Mouse (Mus musculus) intestine, embryonic 15.5 days (tissue): ENCODE data around the gene Usp8. TPM values are rescaled to one million over a fixed set of nuclear protein-coding genes. Genes with fewer than 3 reads are reported as not detected.

Experiments used
- ATAC-seq: fragments of 200-750 bp; cut with Nextera tagmentation; 2 replicates; pipeline ENCODE4 v1.8.0; 2017; ENCODE audit warnings: moderate TSS enrichment, moderate library complexity
- H3K27ac ChIP-seq: fragments of 300-500 bp; sonication (generic); 2 replicates; pipeline ENCODE4 v1.5.1; 2015; ENCODE audit warnings: mild to moderate bottlenecking, inconsistent platforms
- H3K27me3 ChIP-seq: fragments of 300-500 bp; sonication (generic); replicated peaks from 2 replicates; pipeline ENCODE4 v1.6.1; 2015; ENCODE audit warnings: inconsistent platforms
- H3K36me3 ChIP-seq: fragments of 300-500 bp; sonication (generic); 2 replicates; pipeline ENCODE4 v1.6.1; 2015; ENCODE audit warnings: inconsistent platforms
- H3K4me1 ChIP-seq: fragments of 300-500 bp; sonication (generic); replicated peaks from 2 replicates; pipeline ENCODE4 v1.6.1; 2015; ENCODE audit warnings: inconsistent platforms
- H3K4me2 ChIP-seq: fragments of 300-500 bp; sonication (generic); replicated peaks from 2 replicates; pipeline ENCODE4 v1.6.1; 2015; ENCODE audit warnings: mild to moderate bottlenecking, inconsistent platforms
- H3K4me3 ChIP-seq: fragments of 300-500 bp; sonication (generic); replicated peaks from 2 replicates; pipeline ENCODE4 v1.5.1; 2015; ENCODE audit warnings: inconsistent platforms
- H3K9ac ChIP-seq: fragments of 300-500 bp; sonication (generic); 2 replicates; pipeline ENCODE4 v1.6.1; 2015; ENCODE audit warnings: inconsistent platforms
- H3K9me3 ChIP-seq: fragments of 300-500 bp; sonication (generic); 2 replicates; pipeline ENCODE4 v1.6.1; 2016; ENCODE audit warnings: inconsistent platforms
- WGBS: fragments of 180-500 bp; shearing (Covaris S2); methylation state at CpG from one replicate; pipeline ENCODE4 v1.1.7; 2015; 5-methylcytosine and 5-hydroxymethylcytosine counted together
- polyA plus RNA-seq: library from polyadenylated mRNA; unstranded; fragments of >200 nt; fragmentation: Nextera tagmentation; extraction: Ambion mirVana; gene quantifications from 2 replicates; pipeline ENCODE4 v1.2.1, GENCODE M21; 2015

Gene Usp8
- polyA plus RNA-seq, 1 experiment from 2014 or later, result 36.9 TPM

DNA sequence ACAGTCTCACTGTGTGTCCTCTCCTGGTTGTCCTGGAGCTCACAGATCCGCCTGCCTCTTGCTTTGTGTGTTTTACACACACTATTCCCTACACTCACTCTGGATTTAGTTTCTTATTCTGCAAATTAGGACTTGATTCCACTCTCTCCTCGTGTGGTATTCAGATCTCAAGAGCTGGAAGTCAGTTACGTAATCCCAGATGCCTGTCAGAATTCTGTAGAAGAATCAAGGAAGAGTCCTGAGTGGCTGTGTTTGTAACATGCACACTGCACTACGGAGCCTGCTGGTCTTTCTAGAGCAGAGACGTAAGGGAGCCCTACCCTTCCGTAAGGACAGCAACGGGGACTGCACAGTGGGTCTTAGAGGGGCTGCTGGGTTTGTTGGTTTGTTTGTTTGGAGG is 52.2 kb downstream of the Usp8 start:
- WGBS, result 92% methylated on average over 7 of the region's 7 CpGs
- no peak overlapping the region for H3K27ac ChIP-seq
- H3K9me3 ChIP-seq, result no peaks in the 10 kb centered on the region
- peaks cover 36% of the 10 kb centered on the region for H3K36me3 ChIP-seq
- ATAC-seq, result no peak
- no peaks in the 10 kb centered on the region for H3K4me1 ChIP-seq
- no peak overlapping the region for H3K4me3 ChIP-seq
- H3K4me2 ChIP-seq, result no peak overlapping the region
- no peaks in the 10 kb centered on the region for H3K27me3 ChIP-seq
- H3K9ac ChIP-seq, result no peak overlapping the region

DNA sequence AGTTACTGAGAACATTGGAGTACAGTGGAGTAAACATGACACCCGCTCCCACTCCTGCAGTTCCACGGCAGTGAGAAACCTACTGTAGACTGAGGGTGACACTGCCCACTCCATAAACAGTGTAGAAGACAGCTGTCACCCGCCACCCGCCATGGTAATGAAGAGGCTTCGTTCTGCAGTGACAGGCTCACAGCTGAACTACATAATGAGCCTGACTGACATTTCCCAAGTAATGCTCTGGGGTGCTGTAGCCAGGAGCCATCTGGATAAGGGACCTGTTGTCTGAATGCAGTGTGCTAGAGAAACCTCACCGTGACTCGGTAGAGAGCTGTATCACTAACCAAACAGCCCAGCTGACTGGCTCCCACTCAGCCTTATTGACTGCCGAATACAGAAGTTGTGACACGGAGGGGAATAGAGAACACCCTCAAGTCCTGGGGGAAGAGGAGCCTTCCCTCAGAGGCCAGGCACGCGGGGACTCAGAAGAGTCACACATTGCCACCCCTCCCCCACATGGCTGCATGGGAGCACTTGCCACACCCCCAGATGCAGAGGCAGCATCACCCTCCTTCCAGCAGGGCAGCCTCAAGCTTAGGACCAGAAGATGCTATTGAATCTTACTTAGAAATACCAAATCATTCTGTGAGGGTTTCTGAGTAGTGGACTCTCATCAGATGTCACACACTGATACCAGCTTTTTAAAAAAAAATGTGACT is 58.9 kb downstream of the Usp8 start:
- Histone ChIP-seq H3K9ac (no peak overlapping the region), H3K4me1 (no peaks in the 10 kb centered on the region), H3K36me3 (peaks cover 13% of the 10 kb centered on the region; the same call in 1 of the 2 replicates), H3K4me2 (no peak overlapping the region), H3K27me3 (no peaks in the 10 kb centered on the region), H3K9me3 (no peaks in the 10 kb centered on the region), H3K4me3 (no peak overlapping the region), H3K27ac (no peak overlapping the region)
- no peak for ATAC-seq
- 50% methylated on average over 11 of the region's 11 CpGs for WGBS

DNA sequence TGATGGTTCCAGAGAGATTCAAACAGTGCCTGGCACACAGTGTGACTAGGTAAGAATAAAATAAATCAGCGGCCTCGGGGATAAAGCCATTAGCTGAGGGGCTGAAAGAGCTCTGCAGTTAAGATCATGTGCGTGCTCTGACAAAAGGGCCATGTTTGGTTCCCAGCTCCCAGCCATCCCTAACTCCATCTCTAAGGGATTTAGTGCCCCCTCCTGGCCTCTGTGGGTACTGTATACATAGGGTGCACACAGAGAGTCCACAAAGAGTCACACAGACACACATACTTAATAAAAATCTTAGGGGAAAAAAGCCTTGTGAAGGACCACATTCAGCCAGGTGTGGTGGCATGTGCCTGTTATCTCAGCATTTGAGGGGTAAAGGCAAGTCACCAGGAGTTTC is 60.5 kb downstream of the Usp8 start:
- Histone ChIP-seq H3K4me2 (no peak overlapping the region), H3K4me1 (no peaks in the 10 kb centered on the region), H3K4me3 (no peak overlapping the region), H3K9ac (no peak overlapping the region), H3K36me3 (no peaks in the 10 kb centered on the region), H3K27me3 (no peaks in the 10 kb centered on the region), H3K27ac (no peak overlapping the region), H3K9me3 (no peaks in the 10 kb centered on the region)
- WGBS, result 94% methylated on average over 3 of the region's 3 CpGs
- no peak for ATAC-seq

DNA sequence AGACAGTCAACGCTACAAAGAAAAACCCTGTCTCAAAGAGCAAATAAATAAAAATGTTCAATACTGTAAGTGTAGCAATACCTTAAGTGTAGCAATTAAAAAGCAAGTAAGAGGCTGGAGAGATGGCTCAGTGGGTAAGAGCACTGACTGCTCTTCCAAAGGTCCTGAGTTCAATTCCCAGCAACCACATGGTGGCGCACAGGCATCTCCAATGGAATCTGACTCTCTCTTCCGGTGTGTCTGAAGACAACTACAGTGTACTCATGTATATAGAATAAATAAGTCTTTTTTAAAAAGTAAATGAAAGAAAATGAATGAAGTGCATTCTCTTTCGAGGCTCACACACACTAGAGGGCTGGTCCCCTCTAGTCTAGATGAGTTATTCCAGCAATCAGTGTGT is 61.1 kb downstream of the Usp8 start:
- Histone ChIP-seq H3K27me3 (no peaks in the 10 kb centered on the region), H3K9ac (no peak overlapping the region), H3K4me3 (no peak overlapping the region), H3K9me3 (no peaks in the 10 kb centered on the region), H3K27ac (no peak overlapping the region), H3K4me1 (no peaks in the 10 kb centered on the region), H3K36me3 (no peaks in the 10 kb centered on the region), H3K4me2 (no peak overlapping the region)
- no peak for ATAC-seq
- 72% methylated on average over 4 of the region's 4 CpGs for WGBS

DNA sequence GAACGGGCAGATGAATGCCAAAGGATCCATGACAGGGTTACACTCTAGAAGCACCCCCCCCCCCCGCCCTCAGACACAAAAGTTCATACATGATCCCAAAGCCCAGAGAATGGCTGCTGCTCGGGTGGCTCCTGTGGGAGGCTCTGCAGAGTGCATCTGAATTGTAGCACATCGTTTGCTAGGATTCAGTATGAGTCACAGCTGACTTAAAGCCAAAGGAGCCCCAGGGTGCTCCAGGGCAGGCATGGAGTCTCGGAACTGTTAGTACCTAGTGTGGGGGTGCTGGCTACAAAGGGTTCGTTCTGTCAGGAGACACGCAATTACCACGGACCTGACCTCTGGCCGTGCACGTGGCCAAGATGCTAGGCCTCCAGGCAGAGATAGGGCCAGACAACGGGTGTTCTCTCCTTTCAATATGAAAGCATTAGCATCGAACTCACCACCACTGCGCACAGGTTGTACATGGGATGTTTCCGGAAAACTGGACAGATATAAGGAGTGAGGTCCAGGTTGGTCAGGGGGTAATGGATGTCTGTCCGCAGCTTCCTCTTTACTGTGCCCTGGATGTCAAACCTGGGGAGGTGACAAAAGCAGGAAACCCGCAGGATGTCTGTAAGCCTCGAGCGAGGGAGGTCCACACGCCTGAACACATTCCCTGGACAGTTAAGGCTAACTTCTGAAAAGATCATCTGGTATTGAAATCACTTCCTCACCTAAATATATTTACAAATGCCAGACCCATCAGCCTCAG is 62.5 kb downstream of the Usp8 start:
- 71% methylated on average over 19 of the region's 19 CpGs for WGBS
- no peak for ATAC-seq
- no peaks in the 10 kb centered on the region for H3K4me1 ChIP-seq
- no peaks in the 10 kb centered on the region for H3K27me3 ChIP-seq
- H3K27ac ChIP-seq, result no peak overlapping the region
- H3K4me2 ChIP-seq, result no peak overlapping the region
- H3K9me3 ChIP-seq, result no peaks in the 10 kb centered on the region
- H3K9ac ChIP-seq, result no peak overlapping the region
- no peaks in the 10 kb centered on the region for H3K36me3 ChIP-seq
- no peak overlapping the region for H3K4me3 ChIP-seq

DNA sequence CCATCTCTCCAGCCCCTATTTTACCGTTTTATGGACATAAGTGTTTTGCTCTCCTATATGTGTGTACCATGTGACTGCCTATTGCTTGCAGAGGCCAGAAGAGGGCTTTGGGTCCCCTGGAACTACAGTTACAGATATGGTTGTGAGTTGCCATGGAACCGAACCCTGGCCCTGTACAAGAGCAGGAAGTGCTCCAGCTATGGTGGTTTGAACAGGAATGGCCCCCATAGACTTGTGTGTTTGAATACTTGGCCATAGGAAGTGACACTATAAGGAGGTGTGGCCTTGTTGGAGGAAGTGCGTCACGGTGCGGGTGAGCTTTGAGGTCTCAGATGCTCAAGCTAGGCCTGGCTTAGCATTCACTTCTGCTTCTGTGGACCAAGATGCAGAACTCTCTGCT is 65.1 kb downstream of the Usp8 start:
- Histone ChIP-seq H3K36me3 (no peaks in the 10 kb centered on the region), H3K4me2 (no peak overlapping the region), H3K4me1 (no peaks in the 10 kb centered on the region), H3K9ac (no peak overlapping the region), H3K27ac (no peak overlapping the region), H3K4me3 (no peak overlapping the region), H3K9me3 (no peaks in the 10 kb centered on the region), H3K27me3 (no peaks in the 10 kb centered on the region)
- 89% methylated on average over 5 of the region's 5 CpGs for WGBS
- ATAC-seq, result no peak

DNA sequence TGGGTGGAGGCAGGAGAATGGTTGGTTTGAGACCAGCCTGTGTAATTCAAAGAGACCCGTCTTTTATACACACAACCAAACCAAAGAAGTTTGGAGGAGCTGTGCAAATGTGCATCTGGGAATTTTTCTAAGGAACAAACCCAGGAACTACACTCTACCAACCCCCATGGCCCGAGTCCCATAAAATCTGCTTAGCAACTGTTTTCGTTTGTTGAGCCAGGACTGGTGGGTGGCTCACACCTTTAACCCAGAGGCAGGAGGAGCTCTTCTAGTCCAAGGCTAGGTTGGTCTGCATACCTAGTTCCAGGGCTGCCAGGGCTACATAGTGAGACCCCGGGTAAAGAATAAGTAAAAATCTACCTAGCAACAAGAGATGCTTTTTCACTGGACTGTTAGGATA is 68.8 kb downstream of the Usp8 start:
- Histone ChIP-seq H3K4me1 (no peaks in the 10 kb centered on the region), H3K27me3 (no peaks in the 10 kb centered on the region), H3K4me2 (no peak overlapping the region), H3K27ac (no peak overlapping the region), H3K9ac (no peak overlapping the region), H3K4me3 (no peak overlapping the region), H3K36me3 (no peaks in the 10 kb centered on the region), H3K9me3 (no peaks in the 10 kb centered on the region)
- 52% methylated on average over 4 of the region's 4 CpGs for WGBS
- no peak for ATAC-seq

DNA sequence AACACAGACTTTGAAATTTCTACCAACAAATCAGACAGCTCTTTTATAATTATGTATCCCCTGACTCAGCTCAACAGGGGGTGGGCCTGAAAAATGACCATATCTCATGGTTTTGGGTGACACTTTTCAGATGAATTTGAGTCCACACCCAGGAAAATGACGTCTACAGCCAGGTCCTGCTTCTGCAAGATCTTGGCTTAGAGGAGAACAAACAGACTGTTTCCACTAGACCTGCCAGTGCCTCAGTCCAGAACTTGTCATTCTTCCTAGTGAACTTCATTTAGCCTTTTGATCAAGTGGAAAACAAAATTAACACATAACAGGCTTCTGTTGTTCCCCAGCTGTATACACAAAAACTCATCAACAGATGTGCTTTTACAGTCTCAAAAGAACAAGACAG is 69.3 kb downstream of the Usp8 start:
- H3K36me3 ChIP-seq, result no peaks in the 10 kb centered on the region
- H3K4me3 ChIP-seq, result no peak overlapping the region
- H3K9me3 ChIP-seq, result no peaks in the 10 kb centered on the region
- no peaks in the 10 kb centered on the region for H3K27me3 ChIP-seq
- H3K27ac ChIP-seq, result no peak overlapping the region
- H3K4me2 ChIP-seq, result no peak overlapping the region
- 42% methylated on average over 1 of the region's 1 CpGs for WGBS
- no peak for ATAC-seq
- H3K9ac ChIP-seq, result no peak overlapping the region
- H3K4me1 ChIP-seq, result no peaks in the 10 kb centered on the region

DNA sequence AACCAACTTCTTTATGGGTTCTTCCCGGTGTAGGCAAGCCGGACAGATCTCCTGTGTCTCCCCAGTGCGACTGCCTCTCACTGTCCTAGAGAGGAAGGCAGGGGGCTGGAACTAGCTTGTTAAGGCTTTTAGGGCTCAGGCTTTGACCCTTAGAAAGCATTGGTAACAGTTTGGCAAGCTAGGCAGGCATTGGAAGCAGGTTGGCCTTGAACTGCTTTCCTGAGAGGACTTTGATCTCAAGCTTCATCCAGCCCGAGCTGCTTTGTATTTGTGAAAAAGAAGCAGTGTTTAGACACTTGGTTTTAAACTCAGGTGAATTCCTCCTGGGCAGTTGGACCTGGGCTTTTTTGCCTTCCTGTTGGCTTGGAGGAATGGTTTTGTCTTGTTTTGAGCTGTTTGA is 71.7 kb downstream of the Usp8 start:
- Histone ChIP-seq H3K9me3 (no peaks in the 10 kb centered on the region), H3K27ac (no peak overlapping the region), H3K4me1 (no peaks in the 10 kb centered on the region), H3K36me3 (no peaks in the 10 kb centered on the region), H3K27me3 (no peaks in the 10 kb centered on the region), H3K4me3 (no peak overlapping the region), H3K4me2 (no peak overlapping the region), H3K9ac (no peak overlapping the region)
- ATAC-seq, result no peak
- 81% methylated on average over 4 of the region's 4 CpGs for WGBS

DNA sequence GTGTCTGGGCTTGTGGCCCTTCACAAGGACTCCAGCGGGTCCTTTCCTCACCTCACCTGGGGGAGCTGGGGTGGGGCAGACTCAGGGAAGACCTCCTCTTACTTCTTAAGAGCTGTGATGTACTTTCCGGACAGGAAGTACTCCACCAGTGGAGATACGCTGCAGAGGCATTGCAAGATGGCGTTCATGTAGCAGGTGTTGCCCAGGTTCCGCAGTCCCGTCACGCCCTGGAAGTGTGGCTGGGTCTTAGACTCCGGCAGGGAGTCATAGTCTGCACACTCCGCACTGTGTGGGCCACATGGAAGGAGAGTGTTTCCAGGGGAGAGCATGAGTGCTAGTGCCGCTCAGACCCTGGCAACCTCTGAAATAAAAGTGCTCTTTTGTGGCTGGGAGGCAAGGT is 73.2 kb downstream of the Usp8 start:
- no peaks in the 10 kb centered on the region for H3K9me3 ChIP-seq
- WGBS, result 87% methylated on average over 10 of the region's 10 CpGs
- no peak for ATAC-seq
- no peaks in the 10 kb centered on the region for H3K36me3 ChIP-seq
- H3K4me2 ChIP-seq, result no peak overlapping the region
- H3K27ac ChIP-seq, result no peak overlapping the region
- H3K4me1 ChIP-seq, result no peaks in the 10 kb centered on the region
- no peaks in the 10 kb centered on the region for H3K27me3 ChIP-seq
- H3K9ac ChIP-seq, result no peak overlapping the region
- H3K4me3 ChIP-seq, result no peak overlapping the region

DNA sequence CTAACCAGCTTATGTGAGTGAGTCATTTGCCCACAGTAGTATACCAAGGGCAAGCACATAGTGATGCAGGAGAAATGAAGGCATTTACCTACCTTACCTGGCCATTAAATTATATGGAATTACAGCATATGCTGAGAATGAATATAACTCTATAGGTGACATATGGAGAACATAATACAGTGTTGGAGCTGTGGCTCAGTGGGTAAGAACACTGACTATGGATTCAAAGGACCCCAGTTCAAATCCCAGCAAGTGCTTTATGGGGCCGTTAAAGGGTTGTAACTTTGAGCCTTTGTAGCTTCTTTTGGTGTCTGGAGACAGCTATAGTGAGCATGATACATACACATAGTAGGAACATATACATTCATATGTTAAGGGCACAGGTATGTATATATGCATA is 74.3 kb downstream of the Usp8 start:
- Histone ChIP-seq H3K27me3 (no peaks in the 10 kb centered on the region), H3K9me3 (no peaks in the 10 kb centered on the region), H3K9ac (no peak overlapping the region), H3K4me2 (no peak overlapping the region), H3K4me3 (no peak overlapping the region), H3K27ac (no peak overlapping the region), H3K36me3 (no peaks in the 10 kb centered on the region), H3K4me1 (no peaks in the 10 kb centered on the region)
- no peak for ATAC-seq
- WGBS, result 94% methylated on average over 1 of the region's 1 CpGs

DNA sequence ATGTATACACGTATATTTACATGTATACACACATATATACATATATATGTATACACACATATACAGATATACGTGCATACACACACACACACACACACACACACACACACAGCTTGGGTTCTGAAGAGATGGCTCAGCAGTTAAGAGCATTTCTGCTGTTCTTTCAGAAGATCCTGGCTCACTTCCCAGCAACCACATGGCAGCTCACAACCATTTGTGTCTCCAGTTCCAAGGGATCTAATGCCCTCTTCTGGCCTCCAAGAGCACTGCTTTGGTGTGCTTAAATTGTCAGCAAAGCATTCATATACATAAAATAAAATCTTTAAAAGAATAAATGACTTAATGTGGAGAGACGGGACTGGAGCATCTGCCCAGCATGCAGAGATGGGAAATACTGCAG is 75.3 kb downstream of the Usp8 start:
- peak; percentile 47; the same call in 1 of the 2 replicates for ATAC-seq
- WGBS, result 65% methylated on average over 3 of the region's 3 CpGs
- Histone ChIP-seq H3K27me3 (no peaks in the 10 kb centered on the region), H3K4me3 (no peak overlapping the region), H3K9me3 (no peaks in the 10 kb centered on the region), H3K9ac (no peak overlapping the region), H3K4me2 (no peak overlapping the region), H3K4me1 (peaks cover 1% of the 10 kb centered on the region; the same call in 1 of the 2 replicates), H3K36me3 (no peaks in the 10 kb centered on the region), H3K27ac (no peak overlapping the region)

DNA sequence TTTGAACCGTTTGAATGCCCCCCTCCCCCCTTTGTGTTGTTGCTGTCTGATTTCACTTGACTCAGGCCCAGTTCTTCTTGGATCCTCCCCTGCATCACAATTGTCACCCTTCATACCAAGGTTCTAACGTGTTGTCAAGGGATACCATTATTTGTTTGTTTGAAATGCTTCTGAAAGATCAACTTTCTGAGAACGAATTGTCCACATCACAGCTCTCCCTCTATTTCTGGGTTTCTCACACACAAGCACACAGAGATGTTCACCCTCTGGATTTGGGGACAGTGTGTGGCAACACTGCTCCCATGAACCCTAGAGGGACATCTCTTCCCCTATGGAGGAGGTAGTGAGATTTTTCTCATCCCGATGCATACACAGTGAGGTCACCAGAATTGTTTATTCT is 76.2 kb downstream of the Usp8 start, which contains the start of gene Usp50:
TSS of gene Usp50 (minus strand) at position 101 of the 400 bp plus-strand sequence.
- no peaks in the 10 kb centered on the region for H3K27me3 ChIP-seq
- H3K4me2 ChIP-seq, result no peak within 1 kb of the TSS
- H3K4me3 ChIP-seq, result no peak within 1 kb of the TSS
- H3K36me3 ChIP-seq, result no peaks in the 10 kb centered on the region
- no peak within 1 kb of the TSS for H3K27ac ChIP-seq
- H3K9me3 ChIP-seq, result no peaks in the 10 kb centered on the region
- WGBS, result 66% methylated on average over 4 of the region's 4 CpGs
- H3K9ac ChIP-seq, result no peak within 1 kb of the TSS
- H3K4me1 ChIP-seq, result peaks cover 8% of the 10 kb centered on the region; the same call in 1 of the 2 replicates
- ATAC-seq, result no peak
